ENCODE assay signal across 22 mouse cellular contexts in genomic region chr11:63524254-63524653, GRCm38 (mm10).
DNase-seq lines count a peak whose midpoint lies in the region; ATAC-seq lines count a peak whose summit lies in the region.
"Had no signal": no experiment of that assay in that cellular context is flagged by ENCODE, and none has a peak within 500 bp of the region (broad histone marks: within the 10 kb centered on the region; RNA-seq: fewer than 3 reads in every experiment).

No protein-coding gene starts in this region.

- ATAC-seq in embryonic facial prominence, embryonic 14.5 days (ENCODE audit: low read depth): peak; percentile 30; the same call in 1 of the 2 replicates
- ATAC-seq in midbrain, embryonic 11.5 days (ENCODE audit: low FRiP score): peak; percentile 24; the same call in 1 of the 2 replicates
- ATAC-seq in midbrain, embryonic 16.5 days: no peak
- no peak for ATAC-seq in kidney, embryonic 15.5 days (replicated peaks; ENCODE audit: low FRiP score)
- ATAC-seq: activated CD4-positive, CD25-positive, alpha-beta regulatory T cell, adult 4 months; CD4-positive, CD25-positive, alpha-beta regulatory T cell, adult 4 months had no signal

- no peak overlapping the region for H3K9ac ChIP-seq in embryonic facial prominence, embryonic 14.5 days (ENCODE audit: low read depth, low read length)
- no peak overlapping the region for H3K9ac ChIP-seq in midbrain, embryonic 11.5 days (ENCODE audit: low read length)
- no peak overlapping the region for H3K9ac ChIP-seq in midbrain, embryonic 16.5 days (ENCODE audit: low read depth, low read length)
- no peak overlapping the region for H3K9ac ChIP-seq in kidney, embryonic 15.5 days
- H3K9ac ChIP-seq: heart, embryonic 15.5 days; hindbrain, embryonic 14.5 days had no signal

- DNase-seq in embryonic facial prominence, embryonic 14.5 days (ENCODE audit: low spot score): no peak
- DNase-seq in embryonic facial prominence, embryonic 10.5 days (ENCODE audit: low spot score): no peak
- peak; percentile 82 for DNase-seq in midbrain, embryonic 11.5 days (ENCODE audit: low spot score, missing footprints)
- DNase-seq in urinary bladder, postnatal 14 days (ENCODE audit: low spot score): peak; percentile 15
- no peak for DNase-seq in urinary bladder, adult 2 months (ENCODE audit: low spot score)
- no peak for DNase-seq in cerebellum, postnatal 36 days
- DNase-seq: adrenal gland, postnatal 14 days; B cell, adult 2 months; cerebellum, adult 18-20 months; cerebellum, adult 9-11 months; gastrocnemius, postnatal 10 days; heart, adult 2 months; heart, postnatal 14 days had no signal

- H3K4me1 ChIP-seq in embryonic facial prominence, embryonic 14.5 days (ENCODE audit: control insufficient read depth, insufficient read depth, low read length): peaks cover 9% of the 10 kb centered on the region; the same call in 1 of the 2 replicates
- peaks cover 3% of the 10 kb centered on the region; the same call in 1 of the 2 replicates for H3K4me1 ChIP-seq in embryonic facial prominence, embryonic 10.5 days
- no peaks in the 10 kb centered on the region for H3K4me1 ChIP-seq in midbrain, embryonic 11.5 days (ENCODE audit: control insufficient read depth, insufficient read depth, low read length)
- peaks cover 6% of the 10 kb centered on the region for H3K4me1 ChIP-seq in midbrain, embryonic 16.5 days (ENCODE audit: control insufficient read depth, insufficient read depth, low read length)
- no peaks in the 10 kb centered on the region for H3K4me1 ChIP-seq in kidney, embryonic 15.5 days
- H3K4me1 ChIP-seq: hindbrain, embryonic 10.5 days had no signal

- 80% methylated on average over 7 of the region's 7 CpGs for WGBS in embryonic facial prominence, embryonic 14.5 days
- WGBS in embryonic facial prominence, embryonic 10.5 days: 85% methylated on average over 7 of the region's 7 CpGs
- 63% methylated on average over 7 of the region's 7 CpGs for WGBS in midbrain, embryonic 11.5 days
- WGBS in midbrain, embryonic 16.5 days: 41% methylated on average over 7 of the region's 7 CpGs
- 87% methylated on average over 7 of the region's 7 CpGs for WGBS in kidney, embryonic 15.5 days

- H3K4me3 ChIP-seq in embryonic facial prominence, embryonic 14.5 days (ENCODE audit: low read depth, low read length): no peak overlapping the region
- H3K4me3 ChIP-seq in embryonic facial prominence, embryonic 10.5 days: no peak overlapping the region
- H3K4me3 ChIP-seq in midbrain, embryonic 11.5 days (ENCODE audit: low read depth, low read length): no peak overlapping the region
- H3K4me3 ChIP-seq in midbrain, embryonic 16.5 days (ENCODE audit: low read depth, low read length): no peak overlapping the region
- H3K4me3 ChIP-seq in kidney, embryonic 15.5 days (replicated peaks): no peak overlapping the region
- H3K4me3 ChIP-seq: heart, adult 2 months; heart, embryonic 15.5 days; hindbrain, embryonic 10.5 days had no signal

- H3K36me3 ChIP-seq in embryonic facial prominence, embryonic 14.5 days (ENCODE audit: control insufficient read depth, insufficient read depth, low read length): no peaks in the 10 kb centered on the region
- H3K36me3 ChIP-seq in embryonic facial prominence, embryonic 10.5 days (replicated peaks): no peaks in the 10 kb centered on the region
- no peaks in the 10 kb centered on the region for H3K36me3 ChIP-seq in midbrain, embryonic 11.5 days (ENCODE audit: control insufficient read depth, insufficient read depth, low read length)
- H3K36me3 ChIP-seq in midbrain, embryonic 16.5 days (ENCODE audit: control insufficient read depth, insufficient read depth, low read length): no peaks in the 10 kb centered on the region
- no peaks in the 10 kb centered on the region for H3K36me3 ChIP-seq in kidney, embryonic 15.5 days
- H3K36me3 ChIP-seq: G1E; heart, embryonic 15.5 days; hindbrain, embryonic 10.5 days had no signal

- H3K27me3 ChIP-seq in embryonic facial prominence, embryonic 14.5 days (replicated peaks; ENCODE audit: control insufficient read depth, insufficient read depth, low read length): no peaks in the 10 kb centered on the region
- H3K27me3 ChIP-seq in embryonic facial prominence, embryonic 10.5 days (replicated peaks; ENCODE audit: low read depth, poor library complexity, severe bottlenecking): peaks cover 16% of the 10 kb centered on the region; the same call in 1 of the 2 replicates
- no peaks in the 10 kb centered on the region for H3K27me3 ChIP-seq in midbrain, embryonic 11.5 days (ENCODE audit: control insufficient read depth, insufficient read depth, low read length)
- no peaks in the 10 kb centered on the region for H3K27me3 ChIP-seq in midbrain, embryonic 16.5 days (ENCODE audit: control insufficient read depth, insufficient read depth, low read depth, low read length)
- H3K27me3 ChIP-seq in kidney, embryonic 15.5 days: no peaks in the 10 kb centered on the region
- H3K27me3 ChIP-seq: heart, embryonic 15.5 days had no signal

- no peaks in the 10 kb centered on the region for H3K9me3 ChIP-seq in embryonic facial prominence, embryonic 14.5 days (ENCODE audit: control insufficient read depth, low read length)
- H3K9me3 ChIP-seq in embryonic facial prominence, embryonic 10.5 days: no peaks in the 10 kb centered on the region
- H3K9me3 ChIP-seq in midbrain, embryonic 11.5 days (ENCODE audit: control insufficient read depth, low read length): no peaks in the 10 kb centered on the region
- no peaks in the 10 kb centered on the region for H3K9me3 ChIP-seq in midbrain, embryonic 16.5 days (replicated peaks; ENCODE audit: control insufficient read depth, low read length, poor library complexity, severe bottlenecking)
- no peaks in the 10 kb centered on the region for H3K9me3 ChIP-seq in kidney, embryonic 15.5 days (replicated peaks)
- H3K9me3 ChIP-seq: heart, embryonic 15.5 days; hindbrain, embryonic 10.5 days had no signal

- H3K4me2 ChIP-seq in embryonic facial prominence, embryonic 14.5 days (ENCODE audit: low read depth, low read length): no peak overlapping the region
- no peak overlapping the region for H3K4me2 ChIP-seq in midbrain, embryonic 11.5 days
- H3K4me2 ChIP-seq in midbrain, embryonic 16.5 days (ENCODE audit: low read length): no peak overlapping the region
- H3K4me2 ChIP-seq in kidney, embryonic 15.5 days: no peak overlapping the region
- H3K4me2 ChIP-seq: heart, embryonic 11.5 days; heart, embryonic 15.5 days; hindbrain, embryonic 14.5 days had no signal

- no peak overlapping the region for H3K27ac ChIP-seq in embryonic facial prominence, embryonic 14.5 days (replicated peaks; ENCODE audit: low read depth, low read length)
- no peak overlapping the region for H3K27ac ChIP-seq in embryonic facial prominence, embryonic 10.5 days (replicated peaks)
- no peak overlapping the region for H3K27ac ChIP-seq in midbrain, embryonic 11.5 days (ENCODE audit: low read depth, low read length)
- H3K27ac ChIP-seq in midbrain, embryonic 16.5 days (ENCODE audit: low read length): no peak overlapping the region
- no peak overlapping the region for H3K27ac ChIP-seq in kidney, embryonic 15.5 days
- H3K27ac ChIP-seq: heart, adult 2 months; heart, embryonic 15.5 days; hindbrain, embryonic 10.5 days; hindbrain, embryonic 14.5 days had no signal

Comparison
In these comparisons a context has a peak if more than half of its experiments do, and no peak if none do; other contexts are left out.
1. ATAC-seq: peak in embryonic facial prominence, embryonic 14.5 days (single experiment) and midbrain, embryonic 11.5 days (single experiment); none in midbrain, embryonic 16.5 days (single experiment) and kidney, embryonic 15.5 days (single experiment).
2. DNase-seq: peak in midbrain, embryonic 11.5 days (single experiment) and urinary bladder, postnatal 14 days (single experiment); none in embryonic facial prominence, embryonic 14.5 days (single experiment), embryonic facial prominence, embryonic 10.5 days (single experiment), urinary bladder, adult 2 months (single experiment) and cerebellum, postnatal 36 days (0 of 2).